Mouse (Mus musculus) hindbrain, postnatal 0 days (tissue): ENCODE measurements at regions not wholly inside any gene's neighbourhood (a gene's known extent, or its start where the extent isn't known, plus 50 kb on each side); places are given as distances from the start of the nearest gene placed in this dataset.
A peak's percentile ranks its signal among the peaks of the same experiment; 100 is the strongest.

Experiments
- ATAC-seq: fragments of 200-750 bp; cut with Nextera tagmentation; 2 replicates; pipeline ENCODE4 v1.8.0; 2017; ENCODE audit warnings: mild to moderate bottlenecking, moderate TSS enrichment, moderate library complexity
- DNase-seq: peaks from one replicate; pipeline ENCODE4 v3.0.0-alpha.2; 2015; ENCODE audit warnings: low spot score
- H3K27ac ChIP-seq: fragments of 300-500 bp; sonication (generic); 2 replicates; pipeline ENCODE4 v1.5.1; 2014; ENCODE audit warnings: mild to moderate bottlenecking
- H3K27me3 ChIP-seq: fragments of 300-500 bp; sonication (generic); 2 replicates; pipeline ENCODE4 v1.6.1; 2014; ENCODE audit warnings: low read length, mixed read lengths; ENCODE audit not compliant: insufficient read depth
- H3K36me3 ChIP-seq: fragments of 300-500 bp; sonication (generic); 2 replicates; pipeline ENCODE4 v1.6.1; 2014; ENCODE audit warnings: low read length, mixed read lengths; ENCODE audit not compliant: insufficient read depth
- H3K4me1 ChIP-seq: fragments of 300-500 bp; sonication (generic); 2 replicates; pipeline ENCODE4 v1.6.1; 2014; ENCODE audit warnings: antibody characterized with exemption, low read length, mixed read lengths; ENCODE audit not compliant: insufficient read depth
- H3K4me2 ChIP-seq: fragments of 300-500 bp; sonication (generic); 2 replicates; pipeline ENCODE4 v1.6.1; 2014; ENCODE audit warnings: low read depth, mild to moderate bottlenecking, low read length, moderate library complexity, mixed read lengths
- H3K4me3 ChIP-seq: fragments of 300-500 bp; sonication (generic); 2 replicates; pipeline ENCODE4 v1.5.1; 2014; ENCODE audit warnings: low read length
- H3K9ac ChIP-seq: fragments of 300-500 bp; sonication (generic); replicated peaks from 2 replicates; pipeline ENCODE4 v1.6.1; 2014; ENCODE audit warnings: mild to moderate bottlenecking, low read length, moderate library complexity, mixed read lengths
- H3K9me3 ChIP-seq: fragments of 300-500 bp; sonication (generic); 2 replicates; pipeline ENCODE4 v1.6.1; 2016; ENCODE audit warnings: low read length, mixed read lengths
- CTCF ChIP-seq: IDR thresholded peaks from 2 replicates; pipeline ENCODE4 v1.5.1; 2016; ENCODE audit warnings: antibody characterized with exemption, control low read depth, low read depth
- WGBS: fragments of 180-500 bp; shearing (Covaris S2); extraction: QIAGEN DNeasy Blood & Tissue Kit; methylation state at CpG from one replicate; pipeline ENCODE4 v1.1.7; 2014; 5-methylcytosine and 5-hydroxymethylcytosine counted together

- ATAC-seq = no peak
- no peak for TF ChIP-seq CTCF
- Histone ChIP-seq H3K4me1 (no peaks in the 10 kb centered on the region), H3K4me2 (no peak overlapping the region), H3K4me3 (no peak overlapping the region), H3K9ac (no peak overlapping the region), H3K9me3 (no peaks in the 10 kb centered on the region), H3K36me3 (no peaks in the 10 kb centered on the region), H3K27ac (peak overlapping the region; percentile 9; the same call in 1 of the 2 replicates), H3K27me3 (no peaks in the 10 kb centered on the region)
- 57% methylated on average over 5 of the region's 5 CpGs for WGBS
- peak; percentile 22 for DNase-seq
These were observed 104.9 kb upstream of the Slc13a1 start for GRCm38 (mm10) chr6:24272821-24273220.

GRCm38 (mm10) chr6:24269633-24270032 lies 101.7 kb upstream of the Slc13a1 start:
- H3K4me2 ChIP-seq = no peak overlapping the region
- H3K4me3 ChIP-seq = no peak overlapping the region
- no peak for TF ChIP-seq CTCF
- ATAC-seq = no peak
- H3K27me3 ChIP-seq = no peaks in the 10 kb centered on the region
- no peak overlapping the region for H3K27ac ChIP-seq
- WGBS = 93% methylated on average over 3 of the region's 3 CpGs
- DNase-seq = no peak
- H3K9ac ChIP-seq = no peak overlapping the region
- H3K4me1 ChIP-seq = no peaks in the 10 kb centered on the region
- no peaks in the 10 kb centered on the region for H3K9me3 ChIP-seq
- no peaks in the 10 kb centered on the region for H3K36me3 ChIP-seq

GRCm38 (mm10) chr6:24263796-24264195 lies 95.9 kb upstream of the Slc13a1 start:
- 86% methylated on average over 4 of the region's 4 CpGs for WGBS
- H3K4me1 ChIP-seq = no peaks in the 10 kb centered on the region
- H3K9ac ChIP-seq = no peak overlapping the region
- ATAC-seq (no peak), DNase-seq (no peak)
- no peak overlapping the region for H3K27ac ChIP-seq
- no peak for TF ChIP-seq CTCF
- H3K4me3 ChIP-seq = no peak overlapping the region
- no peak overlapping the region for H3K4me2 ChIP-seq
- H3K27me3 ChIP-seq = no peaks in the 10 kb centered on the region
- no peaks in the 10 kb centered on the region for H3K36me3 ChIP-seq
- H3K9me3 ChIP-seq = no peaks in the 10 kb centered on the region

GRCm38 (mm10) chr6:24262578-24262977 lies 94.7 kb upstream of the Slc13a1 start:
- H3K4me1 ChIP-seq = no peaks in the 10 kb centered on the region
- H3K4me2 ChIP-seq = no peak overlapping the region
- H3K27me3 ChIP-seq = no peaks in the 10 kb centered on the region
- ATAC-seq (no peak), DNase-seq (no peak)
- no peak overlapping the region for H3K9ac ChIP-seq
- no peak overlapping the region for H3K4me3 ChIP-seq
- 79% methylated on average over 5 of the region's 5 CpGs for WGBS
- H3K27ac ChIP-seq = no peak overlapping the region
- H3K9me3 ChIP-seq = no peaks in the 10 kb centered on the region
- no peaks in the 10 kb centered on the region for H3K36me3 ChIP-seq
- no peak for TF ChIP-seq CTCF

- Histone ChIP-seq H3K9me3 (no peaks in the 10 kb centered on the region), H3K27ac (no peak overlapping the region), H3K4me2 (no peak overlapping the region), H3K36me3 (no peaks in the 10 kb centered on the region), H3K4me1 (no peaks in the 10 kb centered on the region), H3K4me3 (no peak overlapping the region), H3K9ac (no peak overlapping the region), H3K27me3 (no peaks in the 10 kb centered on the region)
- WGBS = 67% methylated on average over 1 of the region's 1 CpGs
- ATAC-seq = no peak
- DNase-seq = no peak
- no peak for TF ChIP-seq CTCF
These were observed 77.7 kb upstream of the Slc13a1 start for GRCm38 (mm10) chr6:24245591-24245990.

GRCm38 (mm10) chr6:24238541-24238940 lies 70.6 kb upstream of the Slc13a1 start:
- H3K27ac ChIP-seq = no peak overlapping the region
- H3K9me3 ChIP-seq = no peaks in the 10 kb centered on the region
- WGBS = 55% methylated on average over 1 of the region's 1 CpGs
- H3K36me3 ChIP-seq = no peaks in the 10 kb centered on the region
- H3K4me2 ChIP-seq = no peak overlapping the region
- DNase-seq (no peak), ATAC-seq (no peak)
- no peaks in the 10 kb centered on the region for H3K4me1 ChIP-seq
- H3K9ac ChIP-seq = no peak overlapping the region
- no peak overlapping the region for H3K4me3 ChIP-seq
- TF ChIP-seq CTCF = no peak
- no peaks in the 10 kb centered on the region for H3K27me3 ChIP-seq

- WGBS = 56% methylated on average over 2 of the region's 2 CpGs
- ATAC-seq (no peak), DNase-seq (no peak)
- Histone ChIP-seq H3K27ac (no peak overlapping the region), H3K4me3 (no peak overlapping the region), H3K36me3 (no peaks in the 10 kb centered on the region), H3K9me3 (no peaks in the 10 kb centered on the region), H3K4me2 (no peak overlapping the region), H3K9ac (no peak overlapping the region), H3K4me1 (no peaks in the 10 kb centered on the region), H3K27me3 (no peaks in the 10 kb centered on the region)
- no peak for TF ChIP-seq CTCF
These were observed 70.2 kb upstream of the Slc13a1 start for GRCm38 (mm10) chr6:24238054-24238453.
